Mouse (Mus musculus): ENCODE data around the gene Rgp1. TPM values are rescaled to one million over a fixed set of nuclear protein-coding genes. Genes with fewer than 3 reads are reported as not detected.

Gene Rgp1
- polyA plus RNA-seq, 1 experiment, result 114 TPM

DNA sequence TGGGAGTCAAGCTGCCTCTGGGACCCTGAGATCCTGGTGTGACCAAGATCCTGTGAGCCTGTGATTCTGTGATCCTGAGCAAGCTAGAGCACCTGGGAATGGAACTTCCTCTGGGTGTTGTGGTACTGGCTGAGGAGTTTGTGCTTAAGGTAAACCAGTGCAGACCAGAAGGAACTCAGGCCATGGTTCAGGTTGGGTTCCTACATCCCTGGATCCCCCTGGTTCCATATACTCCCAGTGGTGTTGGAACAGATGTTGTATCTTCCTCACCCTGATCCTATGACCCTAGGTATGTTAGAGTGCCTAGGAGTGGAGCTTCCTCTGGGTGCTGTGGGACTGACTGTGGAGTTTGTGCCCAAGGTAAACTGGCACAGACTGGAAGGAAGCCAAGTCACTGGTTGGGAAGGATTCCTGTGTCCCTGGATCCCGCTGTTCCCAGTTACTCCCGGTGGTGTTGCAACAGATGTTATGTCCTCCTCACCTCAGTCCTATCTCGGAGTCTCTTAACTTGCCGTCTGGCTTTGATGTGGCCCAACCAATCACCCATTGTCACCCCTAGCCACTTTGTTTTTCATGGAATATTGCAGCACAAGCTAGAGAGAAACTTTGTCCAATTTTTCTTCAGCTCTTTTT lies 41.7 kb downstream of the Rgp1 start:
- no peak overlapping the region for H3K27ac ChIP-seq (ENCODE audit: control insufficient read depth, insufficient read depth, low read length)
- no peak for TF ChIP-seq CTCF (IDR thresholded peaks at IDR 0.05; ENCODE audit: borderline replicate concordance, control insufficient read depth, extremely low read depth, insufficient read depth, low read length, poor library complexity)
- TF ChIP-seq POLR2A (IDR thresholded peaks at IDR 0.05; ENCODE audit: control insufficient read depth, extremely low read depth, insufficient read depth, low read length, poor library complexity), result no peak
- H3K4me3 ChIP-seq (ENCODE audit: control insufficient read depth, insufficient read depth, low read length), result no peak overlapping the region
- no peaks in the 10 kb centered on the region for H3K36me3 ChIP-seq (ENCODE audit: control insufficient read depth, insufficient read depth, low read length)
- WGBS, result 95% methylated on average over 4 of the region's 4 CpGs
- H3K4me1 ChIP-seq (replicated peaks; ENCODE audit: control insufficient read depth, insufficient read depth, low read length), result no peaks in the 10 kb centered on the region
- no peaks in the 10 kb centered on the region for H3K27me3 ChIP-seq (ENCODE audit: control insufficient read depth, insufficient read depth, low read length)
- DNase-seq, result no peak

DNA sequence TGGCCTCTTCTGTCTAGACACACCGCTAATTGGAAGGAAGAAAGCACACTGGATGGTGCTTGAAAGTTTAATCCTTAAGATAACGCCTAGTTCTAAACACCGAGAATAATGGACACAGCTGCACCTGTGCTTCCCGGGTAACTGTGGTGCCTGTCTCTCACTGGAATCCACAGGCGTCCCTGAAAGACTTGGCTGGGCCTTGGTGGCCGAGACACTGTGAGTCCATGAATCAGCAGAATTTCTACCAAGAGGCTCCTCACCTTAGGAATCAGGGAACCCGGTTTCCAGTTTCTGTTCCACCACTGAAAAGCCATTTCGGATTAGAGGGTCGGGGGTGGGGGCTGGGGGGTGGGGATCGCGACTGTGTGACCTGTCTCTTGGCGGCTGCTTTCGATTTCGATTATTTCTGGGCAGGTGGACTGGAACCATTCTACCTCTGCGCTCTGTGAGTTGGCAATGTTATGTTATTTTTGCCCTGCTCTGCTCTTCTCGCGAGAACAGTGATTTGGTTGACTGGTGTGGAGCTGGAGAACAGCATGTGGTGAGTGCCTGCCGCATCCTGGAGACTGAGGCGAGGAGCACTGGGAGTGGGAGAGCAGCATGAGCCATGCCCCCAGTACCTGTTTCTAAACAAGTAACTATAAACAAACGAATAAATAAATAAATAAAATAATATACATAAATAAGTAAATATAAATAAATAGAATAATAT lies 50.7 kb downstream of the Rgp1 start:
- no peak overlapping the region for H3K27ac ChIP-seq (ENCODE audit: control insufficient read depth, insufficient read depth, low read length)
- peaks cover 7% of the 10 kb centered on the region for H3K27me3 ChIP-seq (ENCODE audit: control insufficient read depth, insufficient read depth, low read length)
- no peaks in the 10 kb centered on the region for H3K36me3 ChIP-seq (ENCODE audit: control insufficient read depth, insufficient read depth, low read length)
- DNase-seq, result no peak
- WGBS, result 70% methylated on average over 20 of the region's 20 CpGs
- no peak for TF ChIP-seq POLR2A (IDR thresholded peaks at IDR 0.05; ENCODE audit: control insufficient read depth, extremely low read depth, insufficient read depth, low read length, poor library complexity)
- no peak for TF ChIP-seq CTCF (IDR thresholded peaks at IDR 0.05; ENCODE audit: borderline replicate concordance, control insufficient read depth, extremely low read depth, insufficient read depth, low read length, poor library complexity)
- no peak overlapping the region for H3K4me3 ChIP-seq (ENCODE audit: control insufficient read depth, insufficient read depth, low read length)
- peaks cover 5% of the 10 kb centered on the region for H3K4me1 ChIP-seq (replicated peaks; ENCODE audit: control insufficient read depth, insufficient read depth, low read length)

DNA sequence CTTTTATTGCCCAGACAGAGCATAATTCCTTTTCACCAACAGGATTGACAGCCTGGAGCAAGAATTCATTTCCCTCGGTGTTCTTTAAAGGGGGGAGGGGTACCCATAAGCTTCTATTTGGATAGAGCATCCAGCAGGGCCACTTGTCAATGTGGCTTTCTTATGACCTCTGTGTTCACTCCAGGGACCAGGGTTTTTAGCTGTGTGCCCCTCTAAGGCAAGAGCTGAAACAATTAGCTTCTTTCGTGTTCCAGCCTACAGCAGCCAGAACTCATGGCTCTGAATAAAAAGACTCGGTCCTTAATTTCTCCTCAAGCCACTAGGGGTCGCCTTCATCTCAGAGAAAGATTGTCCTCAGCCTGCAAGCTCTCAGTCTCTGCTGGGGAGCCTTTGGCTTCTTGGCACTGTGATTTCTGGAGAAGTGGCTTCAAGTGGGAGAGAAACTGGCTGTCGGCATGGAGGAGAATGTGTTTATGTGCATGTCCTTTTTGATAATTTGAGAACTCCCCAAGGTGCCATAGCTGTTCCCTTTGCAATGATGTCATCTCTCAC lies 51.6 kb downstream of the Rgp1 start:
- peaks cover 7% of the 10 kb centered on the region for H3K27me3 ChIP-seq (ENCODE audit: control insufficient read depth, insufficient read depth, low read length)
- H3K4me3 ChIP-seq (ENCODE audit: control insufficient read depth, insufficient read depth, low read length), result no peak overlapping the region
- H3K36me3 ChIP-seq (ENCODE audit: control insufficient read depth, insufficient read depth, low read length), result no peaks in the 10 kb centered on the region
- WGBS, result 6% methylated on average over 5 of the region's 5 CpGs
- H3K27ac ChIP-seq (ENCODE audit: control insufficient read depth, insufficient read depth, low read length), result no peak overlapping the region
- peaks cover 5% of the 10 kb centered on the region for H3K4me1 ChIP-seq (replicated peaks; ENCODE audit: control insufficient read depth, insufficient read depth, low read length)
- DNase-seq, result peak; percentile 72
- no peak for TF ChIP-seq CTCF (IDR thresholded peaks at IDR 0.05; ENCODE audit: borderline replicate concordance, control insufficient read depth, extremely low read depth, insufficient read depth, low read length, poor library complexity)
- no peak for TF ChIP-seq POLR2A (IDR thresholded peaks at IDR 0.05; ENCODE audit: control insufficient read depth, extremely low read depth, insufficient read depth, low read length, poor library complexity)

DNA sequence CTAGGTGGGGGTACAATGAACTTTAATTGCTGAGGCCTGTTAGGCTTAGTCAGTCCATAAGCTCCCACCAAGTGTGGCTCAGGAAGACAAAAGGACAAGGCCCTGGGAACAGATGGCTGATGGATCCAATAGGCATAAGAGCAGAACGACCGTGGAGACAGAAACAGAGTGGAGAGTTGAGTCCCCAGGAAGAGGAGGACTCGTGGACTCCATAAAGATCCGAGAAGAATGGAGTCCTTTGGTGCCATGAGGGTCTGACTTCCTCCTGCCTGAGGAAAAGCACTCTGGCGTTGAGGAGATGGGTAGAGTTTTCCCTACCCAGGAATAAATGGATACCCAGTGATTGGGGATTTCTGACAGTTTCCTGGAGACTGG lies 52.1 kb downstream of the Rgp1 start:
- Histone ChIP-seq H3K27ac (ENCODE audit: control insufficient read depth, insufficient read depth, low read length) (no peak overlapping the region), H3K27me3 (ENCODE audit: control insufficient read depth, insufficient read depth, low read length) (peaks cover 7% of the 10 kb centered on the region), H3K36me3 (ENCODE audit: control insufficient read depth, insufficient read depth, low read length) (no peaks in the 10 kb centered on the region), H3K4me3 (ENCODE audit: control insufficient read depth, insufficient read depth, low read length) (no peak overlapping the region), H3K4me1 (replicated peaks; ENCODE audit: control insufficient read depth, insufficient read depth, low read length) (peaks cover 5% of the 10 kb centered on the region)
- DNase-seq, result no peak
- WGBS, result 60% methylated on average over 5 of the region's 5 CpGs
- TF ChIP-seq CTCF (IDR thresholded peaks at IDR 0.05; ENCODE audit: borderline replicate concordance, control insufficient read depth, extremely low read depth, insufficient read depth, low read length, poor library complexity), result no peak
- no peak for TF ChIP-seq POLR2A (IDR thresholded peaks at IDR 0.05; ENCODE audit: control insufficient read depth, extremely low read depth, insufficient read depth, low read length, poor library complexity)

DNA sequence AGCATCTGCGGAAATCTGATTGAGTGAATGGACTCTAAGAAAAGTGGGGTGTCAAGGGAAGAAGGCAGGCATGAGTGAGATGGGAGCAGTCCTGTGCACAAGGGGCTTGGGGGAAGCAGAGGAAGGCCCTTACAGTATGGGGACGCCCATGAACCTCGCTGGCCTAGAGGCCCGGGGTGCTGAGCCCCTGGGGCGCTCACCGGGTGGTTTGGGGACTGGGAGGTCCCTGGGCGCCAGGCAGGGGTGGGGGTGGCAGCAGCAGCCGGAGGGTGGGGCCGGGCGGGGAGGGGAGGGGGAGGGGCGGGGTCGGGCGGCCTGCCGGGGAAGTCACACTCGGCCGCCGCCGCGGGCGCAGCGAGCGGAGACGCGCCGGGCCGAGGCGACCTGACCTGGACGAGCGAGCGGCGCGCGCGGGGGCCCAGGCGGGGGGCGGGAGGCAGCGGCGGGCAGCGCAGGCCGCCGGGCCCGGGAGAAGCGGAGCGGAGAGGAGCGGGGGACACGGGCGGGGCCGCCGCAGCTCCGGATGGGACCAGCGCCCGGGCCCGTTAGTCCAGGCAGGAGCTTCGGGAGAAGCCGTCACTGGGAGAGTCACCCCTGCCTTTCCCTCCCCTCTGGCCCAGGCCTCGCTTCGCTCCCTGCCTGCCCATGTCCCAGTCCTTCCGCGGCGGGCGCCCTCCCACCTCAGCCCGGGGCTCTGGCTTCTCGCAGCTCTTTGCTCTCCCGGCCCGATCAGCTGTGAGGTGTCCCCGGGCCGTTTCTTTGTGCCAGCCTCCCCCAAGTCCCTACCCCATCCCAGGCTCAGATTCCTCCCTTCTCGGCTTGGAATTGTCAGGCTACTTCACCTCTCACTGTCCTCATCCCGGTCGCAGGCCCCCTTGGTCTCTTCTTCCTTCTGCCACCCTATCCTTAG lies 52.8 kb downstream of the Rgp1 start, which contains the start of gene Npr2:
TSS of gene Npr2 (plus strand) at position 890 of the 910 bp plus-strand sequence.
- Histone ChIP-seq H3K27ac (ENCODE audit: control insufficient read depth, insufficient read depth, low read length) (no peak within 1 kb of the TSS), H3K36me3 (ENCODE audit: control insufficient read depth, insufficient read depth, low read length) (no peaks in the 10 kb centered on the region), H3K4me1 (replicated peaks; ENCODE audit: control insufficient read depth, insufficient read depth, low read length) (peaks cover 5% of the 10 kb centered on the region), H3K27me3 (ENCODE audit: control insufficient read depth, insufficient read depth, low read length) (peaks cover 7% of the 10 kb centered on the region), H3K4me3 (ENCODE audit: control insufficient read depth, insufficient read depth, low read length) (peak within 1 kb of the TSS; percentile 28)
- no peak for DNase-seq
- 5% methylated on average over 61 of the region's 70 CpGs for WGBS
- TF ChIP-seq POLR2A (IDR thresholded peaks at IDR 0.05; ENCODE audit: control insufficient read depth, extremely low read depth, insufficient read depth, low read length, poor library complexity) (no peak), CTCF (IDR thresholded peaks at IDR 0.05; ENCODE audit: borderline replicate concordance, control insufficient read depth, extremely low read depth, insufficient read depth, low read length, poor library complexity) (no peak)
